Mouse (Mus musculus): ENCODE measurements around the gene Stab2.

DNA sequence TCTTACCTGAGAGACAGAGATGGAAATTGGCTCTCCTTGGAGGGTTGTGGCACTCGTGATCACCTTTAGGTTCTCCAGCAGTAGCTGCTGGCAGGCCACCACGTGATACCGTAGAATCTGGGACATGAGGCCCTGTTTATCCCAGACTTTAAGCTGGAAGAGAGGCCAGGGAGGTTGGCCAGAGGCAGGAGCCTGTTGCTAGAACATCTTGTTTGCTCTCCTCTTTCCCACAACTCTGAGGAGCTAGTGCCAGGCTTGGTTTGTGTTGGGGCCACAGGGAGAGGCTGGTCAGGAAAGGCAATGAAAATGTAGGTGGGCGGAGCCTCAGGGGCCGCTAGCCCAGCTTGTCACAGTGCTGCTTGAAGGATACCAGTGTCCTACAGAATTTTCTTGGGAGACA, 135.2 kb downstream of the Stab2 start:
- no peak for TF ChIP-seq CTCF (IDR thresholded peaks at IDR 0.05; ENCODE audit: insufficient read depth, low read depth, low read length)
- no peak for TF ChIP-seq POLR2A (IDR thresholded peaks at IDR 0.05; ENCODE audit: insufficient read depth, low read depth, low read length)

Data from olfactory bulb, adult 2 months (tissue).